Mouse (Mus musculus) forebrain, embryonic 15.5 days (tissue): ENCODE data around the gene Pid1. TPM values are rescaled to one million over a fixed set of nuclear protein-coding genes. Genes with fewer than 3 reads are reported as not detected.
"Not testable (repeated sequence)": the region's sequence is repeated elsewhere in the genome, so short reads cannot be mapped to it uniquely, and the experiment has no call there.

Experiments used
- ATAC-seq: fragments of 200-750 bp; cut with Nextera tagmentation; replicated peaks from 2 replicates; pipeline ENCODE4 v1.8.0; 2017; ENCODE audit warnings: mild to moderate bottlenecking, moderate TSS enrichment, moderate library complexity
- H3K27ac ChIP-seq: fragments of 300-500 bp; sonication (generic); replicated peaks from 2 replicates; pipeline ENCODE4 v1.5.1; 2015; ENCODE audit warnings: mild to moderate bottlenecking, inconsistent platforms
- H3K27me3 ChIP-seq: fragments of 300-500 bp; sonication (generic); 2 replicates; pipeline ENCODE4 v1.6.1; 2015; ENCODE audit warnings: inconsistent platforms
- H3K36me3 ChIP-seq: fragments of 300-500 bp; sonication (generic); 2 replicates; pipeline ENCODE4 v1.6.1; 2015; ENCODE audit warnings: mild to moderate bottlenecking, inconsistent platforms
- H3K4me1 ChIP-seq: fragments of 300-500 bp; sonication (generic); 2 replicates; pipeline ENCODE4 v1.6.1; 2015; ENCODE audit warnings: inconsistent platforms
- H3K4me2 ChIP-seq: fragments of 300-500 bp; sonication (generic); replicated peaks from 2 replicates; pipeline ENCODE4 v1.6.1; 2015; ENCODE audit warnings: mild to moderate bottlenecking, inconsistent platforms
- H3K4me3 ChIP-seq: fragments of 300-500 bp; sonication (generic); 2 replicates; pipeline ENCODE4 v1.5.1; 2015; ENCODE audit warnings: mild to moderate bottlenecking, inconsistent platforms
- H3K9ac ChIP-seq: fragments of 300-500 bp; sonication (generic); replicated peaks from 2 replicates; pipeline ENCODE4 v1.6.1; 2015; ENCODE audit warnings: mild to moderate bottlenecking, inconsistent platforms
- H3K9me3 ChIP-seq: fragments of 300-500 bp; sonication (generic); 2 replicates; pipeline ENCODE4 v1.6.1; 2016; ENCODE audit warnings: inconsistent platforms
- WGBS: fragments of 180-500 bp; shearing (Covaris S2); methylation state at CpG from one replicate; pipeline ENCODE4 v1.1.7; 2015; ENCODE audit warnings: mixed read lengths; 5-methylcytosine and 5-hydroxymethylcytosine counted together
- polyA plus RNA-seq: library from polyadenylated mRNA; unstranded; fragments of >200 nt; fragmentation: Nextera tagmentation; extraction: Ambion mirVana; gene quantifications from 2 replicates; pipeline ENCODE4 v1.2.1, GENCODE M21; 2015

The Pid1 gene
- polyA plus RNA-seq, 1 experiment from 2014 or later = 64.0 TPM

DNA sequence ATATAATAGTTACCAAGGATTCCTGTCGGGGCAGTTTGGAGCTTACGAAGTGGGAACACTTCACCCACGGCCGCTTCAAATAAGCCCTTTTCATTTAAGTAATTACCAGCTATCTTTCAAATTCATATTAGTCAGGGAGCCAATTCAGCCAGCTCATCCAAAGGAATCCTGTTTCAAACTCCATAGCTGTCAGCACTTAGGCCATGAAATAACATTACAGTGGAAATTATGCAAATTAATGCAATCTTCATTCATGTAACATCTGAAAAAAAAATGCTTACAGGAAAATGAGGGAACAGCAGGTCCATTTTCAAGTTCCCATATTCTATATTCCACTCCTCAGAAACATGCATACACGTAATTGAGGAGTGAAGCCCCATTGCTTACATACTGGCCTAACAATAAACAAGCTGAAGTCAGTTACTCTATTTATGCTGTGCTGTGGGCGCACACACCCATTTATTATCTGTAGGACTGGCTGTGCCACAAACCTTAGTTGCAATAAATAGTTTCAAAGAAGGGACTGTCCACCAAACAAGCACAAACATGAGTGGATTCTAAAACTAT is 114.1 kb downstream of the Pid1 start:
- Histone ChIP-seq H3K36me3 (no peaks in the 10 kb centered on the region), H3K4me2 (no peak overlapping the region), H3K9ac (no peak overlapping the region), H3K4me1 (peaks cover 22% of the 10 kb centered on the region), H3K27ac (0 out of 2 replicates have a peak overlapping the region, but pooled peaks have one; percentile 1), H3K27me3 (no peaks in the 10 kb centered on the region), H3K9me3 (no peaks in the 10 kb centered on the region), H3K4me3 (no peak overlapping the region)
- peak; percentile 61 for ATAC-seq
- 27% methylated on average over 6 of the region's 6 CpGs for WGBS

GRCm38 (mm10) chr1:84247111-84247510 is 116.9 kb downstream of the Pid1 start:
- peaks cover 12% of the 10 kb centered on the region for H3K4me1 ChIP-seq

GRCm38 (mm10) chr1:84241192-84241828 is 122.7 kb downstream of the Pid1 start:
- Histone ChIP-seq H3K27me3 (no peaks in the 10 kb centered on the region), H3K9ac (no peak overlapping the region), H3K36me3 (no peaks in the 10 kb centered on the region), H3K4me1 (no peaks in the 10 kb centered on the region), H3K4me3 (no peak overlapping the region), H3K27ac (no peak overlapping the region), H3K4me2 (no peak overlapping the region), H3K9me3 (no peaks in the 10 kb centered on the region)
- no peak for ATAC-seq
- WGBS = 92% methylated on average over 4 of the region's 4 CpGs

More at GRCm38 (mm10) chr1:84247111-84247510, 116.9 kb downstream of the Pid1 start:
- Histone ChIP-seq H3K4me3 (no peak overlapping the region), H3K4me2 (no peak overlapping the region), H3K9ac (no peak overlapping the region), H3K27ac (no peak overlapping the region), H3K27me3 (no peaks in the 10 kb centered on the region), H3K9me3 (no peaks in the 10 kb centered on the region), H3K36me3 (no peaks in the 10 kb centered on the region)
- WGBS = 81% methylated on average over 3 of the region's 3 CpGs
- ATAC-seq = no peak

- no peaks in the 10 kb centered on the region for H3K36me3 ChIP-seq
- no peaks in the 10 kb centered on the region for H3K4me1 ChIP-seq
- no peak overlapping the region for H3K4me3 ChIP-seq
- H3K9me3 ChIP-seq = no peaks in the 10 kb centered on the region
- ATAC-seq = no peak
- H3K9ac ChIP-seq = no peak overlapping the region
- no peak overlapping the region for H3K4me2 ChIP-seq
- 96% methylated on average over 2 of the region's 2 CpGs for WGBS
- H3K27me3 ChIP-seq = no peaks in the 10 kb centered on the region
- H3K27ac ChIP-seq = no peak overlapping the region
Observed at GRCm38 (mm10) chr1:84240203-84240602, 123.8 kb downstream of the Pid1 start.

DNA sequence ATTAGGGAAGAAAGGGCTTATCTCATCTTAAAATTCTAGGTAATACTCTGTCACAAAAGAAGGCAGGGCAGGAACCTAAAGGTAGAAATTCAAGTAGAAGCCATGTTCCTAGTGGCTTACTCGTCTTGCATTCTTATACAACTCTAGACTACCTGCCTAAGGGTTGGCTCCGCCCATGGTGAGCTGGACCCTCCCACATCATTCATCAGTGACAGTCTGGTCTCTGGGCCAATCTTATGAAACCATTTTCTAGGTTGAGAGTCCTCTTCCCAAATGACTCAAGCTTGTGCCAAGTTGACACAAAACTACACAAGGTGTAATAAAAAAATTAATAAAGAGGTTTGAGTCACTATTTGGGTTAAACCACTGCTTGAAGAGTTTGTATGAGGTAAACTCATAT is 133.5 kb downstream of the Pid1 start:
- no peak for ATAC-seq
- Histone ChIP-seq H3K4me2 (no peak overlapping the region), H3K4me1 (no peaks in the 10 kb centered on the region), H3K27ac (no peak overlapping the region), H3K9ac (no peak overlapping the region), H3K27me3 (no peaks in the 10 kb centered on the region), H3K9me3 (no peaks in the 10 kb centered on the region), H3K4me3 (no peak overlapping the region), H3K36me3 (no peaks in the 10 kb centered on the region)
- 75% methylated on average over 2 of the region's 2 CpGs for WGBS

DNA sequence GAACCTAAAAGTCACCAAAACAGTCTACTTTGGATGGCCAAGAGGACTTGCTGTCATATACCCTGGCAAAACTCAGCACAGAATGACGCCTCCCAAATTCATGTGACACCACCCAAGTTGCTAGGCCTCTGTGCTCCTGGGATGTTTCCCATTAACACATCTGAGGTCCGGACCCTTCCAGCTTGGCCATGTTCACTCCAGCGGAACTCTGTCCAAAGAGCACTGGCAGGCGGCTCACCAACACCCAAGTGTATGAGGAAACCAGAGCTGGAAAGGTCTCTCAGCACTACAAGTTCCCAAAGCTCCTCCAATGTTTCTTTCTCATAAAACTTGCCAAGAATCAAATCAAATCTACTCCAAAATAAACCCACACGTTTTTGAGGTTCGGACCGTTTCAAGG is 138.4 kb downstream of the Pid1 start:
- ATAC-seq = no peak
- Histone ChIP-seq H3K4me3 (no peak overlapping the region), H3K27me3 (no peaks in the 10 kb centered on the region), H3K27ac (no peak overlapping the region), H3K9ac (no peak overlapping the region), H3K4me1 (no peaks in the 10 kb centered on the region), H3K4me2 (no peak overlapping the region), H3K9me3 (no peaks in the 10 kb centered on the region), H3K36me3 (no peaks in the 10 kb centered on the region)
- WGBS = 88% methylated on average over 7 of the region's 7 CpGs

DNA sequence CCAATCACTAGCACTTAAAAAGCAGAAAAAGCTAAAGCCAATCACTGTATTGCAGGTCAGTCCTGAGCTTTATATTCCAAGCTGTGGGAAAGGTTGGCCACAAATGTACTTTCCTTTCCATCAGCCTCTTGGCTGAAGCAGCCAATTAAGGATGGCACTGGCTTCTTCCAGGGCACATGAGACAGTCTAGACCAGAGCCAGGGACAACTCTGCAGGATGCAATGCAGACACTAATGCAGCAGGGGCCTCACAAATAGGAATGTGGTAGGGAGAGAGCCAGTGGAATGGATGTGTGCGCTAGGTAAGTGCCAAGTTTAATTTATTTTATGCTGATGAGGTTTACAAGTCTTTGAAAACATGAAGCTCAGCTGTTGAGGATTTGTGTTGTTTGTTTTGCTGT is 141.9 kb downstream of the Pid1 start:
- Histone ChIP-seq H3K27ac (no peak overlapping the region), H3K9ac (no peak overlapping the region), H3K36me3 (no peaks in the 10 kb centered on the region), H3K4me1 (peaks cover 5% of the 10 kb centered on the region; the same call in 1 of the 2 replicates), H3K4me3 (no peak overlapping the region), H3K27me3 (no peaks in the 10 kb centered on the region), H3K4me2 (no peak overlapping the region), H3K9me3 (no peaks in the 10 kb centered on the region)
- ATAC-seq = peak; percentile 64; the same call in 1 of the 2 replicates
- 53% methylated on average over 1 of the region's 1 CpGs for WGBS

- H3K4me3 ChIP-seq = no peak overlapping the region
- no peak overlapping the region for H3K27ac ChIP-seq
- H3K27me3 ChIP-seq = no peaks in the 10 kb centered on the region
- H3K9me3 ChIP-seq = no peaks in the 10 kb centered on the region
- WGBS = 68% methylated on average over 7 of the region's 7 CpGs
- peaks cover 5% of the 10 kb centered on the region; the same call in 1 of the 2 replicates for H3K4me1 ChIP-seq
- no peak overlapping the region for H3K4me2 ChIP-seq
- H3K9ac ChIP-seq = no peak overlapping the region
- no peaks in the 10 kb centered on the region for H3K36me3 ChIP-seq
- no peak for ATAC-seq
Observed at GRCm38 (mm10) chr1:84218605-84219004, 145.4 kb downstream of the Pid1 start.

DNA sequence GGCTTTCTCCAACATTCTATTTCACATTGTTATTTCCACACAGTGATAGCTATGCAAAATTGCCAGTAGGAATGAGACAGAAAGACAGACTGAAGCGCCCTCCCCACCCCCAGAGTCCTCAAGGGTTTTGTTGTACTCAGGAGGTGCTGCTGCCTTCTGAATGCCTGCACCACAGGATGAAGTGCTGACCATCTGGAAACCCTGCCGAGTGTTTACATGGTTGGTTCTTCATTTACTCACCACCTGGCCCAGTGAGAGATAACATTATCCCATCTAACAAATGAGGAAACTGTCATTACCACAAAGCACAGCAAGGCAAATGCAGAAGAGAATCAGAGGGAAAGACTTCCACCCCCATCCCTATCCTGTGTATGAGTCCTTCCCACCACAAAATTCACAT is 146.2 kb downstream of the Pid1 start:
- Histone ChIP-seq H3K4me1 (peaks cover 5% of the 10 kb centered on the region; the same call in 1 of the 2 replicates), H3K27ac (no peak overlapping the region), H3K9me3 (no peaks in the 10 kb centered on the region), H3K9ac (no peak overlapping the region), H3K36me3 (no peaks in the 10 kb centered on the region), H3K4me3 (no peak overlapping the region), H3K4me2 (no peak overlapping the region), H3K27me3 (no peaks in the 10 kb centered on the region)
- WGBS = 19% methylated on average over 2 of the region's 2 CpGs
- ATAC-seq = no peak

DNA sequence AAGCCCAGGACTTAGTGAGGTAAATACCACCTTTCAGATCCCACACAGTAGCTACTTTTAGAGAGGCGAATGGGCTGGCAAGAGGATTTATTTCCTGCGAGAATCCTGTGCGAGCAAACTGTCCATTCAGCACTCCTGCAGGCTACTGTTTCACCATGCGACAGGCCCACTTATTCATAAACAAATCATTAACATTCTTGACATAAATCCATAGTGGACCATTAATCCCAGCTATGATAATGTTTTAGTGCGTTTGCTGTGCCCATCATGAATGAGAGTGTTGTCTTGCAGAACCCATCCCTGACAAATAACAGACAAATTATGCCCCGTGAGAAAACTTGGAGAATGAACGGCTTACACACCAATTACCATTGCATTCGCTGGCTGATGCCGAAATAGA is 152.5 kb downstream of the Pid1 start:
- Histone ChIP-seq H3K9me3 (no peaks in the 10 kb centered on the region), H3K27ac (no peak overlapping the region), H3K4me3 (no peak overlapping the region), H3K9ac (no peak overlapping the region), H3K4me1 (peaks cover 6% of the 10 kb centered on the region; the same call in 1 of the 2 replicates), H3K4me2 (no peak overlapping the region; the same call in 1 of the 2 replicates), H3K27me3 (no peaks in the 10 kb centered on the region), H3K36me3 (no peaks in the 10 kb centered on the region)
- WGBS = 24% methylated on average over 9 of the region's 9 CpGs
- no peak for ATAC-seq

DNA sequence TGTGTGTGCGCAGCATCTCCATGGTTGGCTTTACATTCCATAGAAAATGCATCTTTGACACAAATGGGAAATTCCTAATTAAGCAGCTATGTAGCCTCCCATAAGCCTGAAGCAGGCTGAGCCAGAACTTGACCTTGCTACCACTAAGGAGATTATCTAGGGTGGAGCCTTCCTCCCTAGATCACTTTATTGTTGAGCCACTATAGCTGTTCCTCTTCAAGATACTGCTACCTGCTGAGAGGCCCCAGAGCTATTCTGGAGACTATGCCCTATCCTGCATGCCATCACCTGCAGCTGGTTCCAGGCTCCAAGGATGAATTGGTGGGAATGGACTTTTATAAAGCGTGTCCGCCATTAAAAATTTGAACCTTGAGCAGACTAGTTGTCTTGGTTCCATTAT is 158.2 kb downstream of the Pid1 start:
- 92% methylated on average over 3 of the region's 3 CpGs for WGBS
- not testable (repeated sequence) for H3K4me3 ChIP-seq, H3K4me1 ChIP-seq

GRCm38 (mm10) chr1:84203494-84203893 is 160.5 kb downstream of the Pid1 start:
- no peak overlapping the region for H3K27ac ChIP-seq
- 92% methylated on average over 4 of the region's 4 CpGs for WGBS
- no peak overlapping the region for H3K9ac ChIP-seq
- ATAC-seq = no peak
- no peaks in the 10 kb centered on the region for H3K27me3 ChIP-seq
- H3K36me3 ChIP-seq = no peaks in the 10 kb centered on the region
- no peak overlapping the region for H3K4me2 ChIP-seq
- H3K9me3 ChIP-seq = no peaks in the 10 kb centered on the region
- no peak overlapping the region for H3K4me3 ChIP-seq
- H3K4me1 ChIP-seq = no peaks in the 10 kb centered on the region

More for the DNA sequence above, 158.2 kb downstream of the Pid1 start:
- H3K4me2 ChIP-seq, H3K27ac ChIP-seq, H3K36me3 ChIP-seq, ATAC-seq, H3K9ac ChIP-seq, H3K27me3 ChIP-seq, H3K9me3 ChIP-seq: not testable (repeated sequence)

DNA sequence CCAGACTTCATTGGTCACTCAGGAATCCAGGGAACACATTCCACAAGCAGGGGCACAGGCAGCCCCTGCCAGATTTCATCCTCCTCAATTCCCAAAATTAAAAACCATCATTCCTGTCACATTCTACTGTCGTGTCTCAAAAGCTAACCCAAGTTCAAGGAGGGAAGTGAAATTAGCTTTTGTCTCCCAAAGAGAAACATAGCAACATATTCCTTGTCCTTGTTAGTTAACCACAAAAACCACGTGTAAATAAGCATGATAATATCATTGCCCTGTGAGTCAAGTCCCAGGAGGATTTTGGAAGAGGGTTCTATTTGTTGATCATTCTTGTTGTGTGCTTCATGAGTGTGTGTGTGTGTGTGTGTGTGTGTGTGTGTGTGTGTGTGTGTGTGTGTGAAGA is 164.1 kb downstream of the Pid1 start:
- H3K27me3 ChIP-seq = no peaks in the 10 kb centered on the region
- ATAC-seq = no peak
- H3K27ac ChIP-seq = no peak overlapping the region
- no peaks in the 10 kb centered on the region for H3K36me3 ChIP-seq
- 75% methylated on average over 2 of the region's 2 CpGs for WGBS
- no peak overlapping the region for H3K4me2 ChIP-seq
- no peaks in the 10 kb centered on the region for H3K4me1 ChIP-seq
- no peaks in the 10 kb centered on the region for H3K9me3 ChIP-seq
- no peak overlapping the region for H3K9ac ChIP-seq
- no peak overlapping the region for H3K4me3 ChIP-seq
